Mouse (Mus musculus): ENCODE data around the gene Mfap1b. TPM values are rescaled to one million over a fixed set of nuclear protein-coding genes. Genes with fewer than 3 reads are reported as not detected.
A peak's percentile ranks its signal among the peaks of the same experiment; 100 is the strongest.

Mfap1b gene
- polyA plus RNA-seq, 1 experiment from 2014 or later, result 40.9 TPM

- Histone ChIP-seq H3K4me1 (replicated peaks; ENCODE audit: control insufficient read depth, insufficient read depth, low read length) (peaks cover 18% of the 10 kb centered on the region), H3K27me3 (replicated peaks; ENCODE audit: control insufficient read depth, insufficient read depth, low read length) (no peaks in the 10 kb centered on the region), H3K36me3 (ENCODE audit: control insufficient read depth, insufficient read depth, low read length) (peaks cover 20% of the 10 kb centered on the region), H3K4me3 (ENCODE audit: low read depth, low read length) (peak within 1 kb of the TSS; percentile 100), H3K9me3 (ENCODE audit: control insufficient read depth, low read length) (no peaks in the 10 kb centered on the region), H3K9ac (ENCODE audit: low read length) (peak within 1 kb of the TSS; percentile 100), H3K4me2 (ENCODE audit: low read length) (peak within 1 kb of the TSS; percentile 88), H3K27ac (ENCODE audit: low read depth) (peak within 1 kb of the TSS; percentile 99)
- under 1% methylated on average over 65 of the region's 68 CpGs for WGBS
- ATAC-seq (replicated peaks; ENCODE audit: low FRiP score, low TSS enrichment, low read depth) (peak; percentile 99), DNase-seq (ENCODE audit: low spot score) (peak; percentile 95)
Measured at GRCm38 (mm10) chr2:121413387-121414042, 60.4 kb downstream of the Mfap1b start, which contains the start of the genes Pdia3 and Catsper2. Gene Pdia3 (plus strand): TSS chr2:121413775. Gene Catsper2 (minus strand): TSS chr2:121413792.

- Histone ChIP-seq H3K4me2 (ENCODE audit: low read length) (peak overlapping the region; percentile 88), H3K27me3 (replicated peaks; ENCODE audit: control insufficient read depth, insufficient read depth, low read length) (no peaks in the 10 kb centered on the region), H3K4me3 (ENCODE audit: low read depth, low read length) (peak overlapping the region; percentile 100), H3K27ac (ENCODE audit: low read depth) (peak overlapping the region; percentile 99), H3K4me1 (replicated peaks; ENCODE audit: control insufficient read depth, insufficient read depth, low read length) (peaks cover 18% of the 10 kb centered on the region), H3K9ac (ENCODE audit: low read length) (peak overlapping the region; percentile 100), H3K9me3 (ENCODE audit: control insufficient read depth, low read length) (no peaks in the 10 kb centered on the region), H3K36me3 (ENCODE audit: control insufficient read depth, insufficient read depth, low read length) (peaks cover 14% of the 10 kb centered on the region)
- ATAC-seq (replicated peaks; ENCODE audit: low FRiP score, low TSS enrichment, low read depth), result peak; percentile 0; the same call in 1 of the 2 replicates
- no peak for DNase-seq (ENCODE audit: low spot score)
- WGBS, result 12% methylated on average over 4 of the region's 4 CpGs
Measured at GRCm38 (mm10) chr2:121412843-121413386, 61.0 kb downstream of the Mfap1b start.

Small RNA genes within 50 kb of the gene (microRNA-seq; reads per million reads assigned to microRNA genes)
- not detected for gene Gm22953

Other genes with a start within 250 kb of the Mfap1b start
- gene Trp53bp1, start 202.7 kb downstream of the Mfap1b start, polyA plus RNA-seq (2014; fragmentation: Nextera tagmentation; extraction: Ambion mirVana), result 63.8 and 70.3 TPM in 2 replicates
- gene Map1a, start 184.5 kb downstream of the Mfap1b start, polyA plus RNA-seq (2014; fragmentation: Nextera tagmentation; extraction: Ambion mirVana), result 6.7 and 7.2 TPM in 2 replicates
- gene Ppip5k1, start 118.7 kb downstream of the Mfap1b start, polyA plus RNA-seq (2014; fragmentation: Nextera tagmentation; extraction: Ambion mirVana), result 15.0 and 15.3 TPM in 2 replicates
- gene Ckmt1, start 116.4 kb downstream of the Mfap1b start, polyA plus RNA-seq (2014; fragmentation: Nextera tagmentation; extraction: Ambion mirVana), result 64.4 and 100 TPM in 2 replicates
- gene Strc, start 86.9 kb downstream of the Mfap1b start, polyA plus RNA-seq (2014; fragmentation: Nextera tagmentation; extraction: Ambion mirVana), result not detected in 2 replicates
- gene Pdia3, start 60.3 kb downstream of the Mfap1b start, polyA plus RNA-seq (2014; fragmentation: Nextera tagmentation; extraction: Ambion mirVana), result 540 and 546 TPM in 2 replicates
- gene Catsper2, start 60.3 kb downstream of the Mfap1b start, polyA plus RNA-seq (2014; fragmentation: Nextera tagmentation; extraction: Ambion mirVana), result 2.1 and 2.2 TPM in 2 replicates
- 12.4 and 14.8 TPM in 2 replicates for gene Ell3, start 29.8 kb downstream of the Mfap1b start, polyA plus RNA-seq (2014; fragmentation: Nextera tagmentation; extraction: Ambion mirVana)
- gene Serf2, start 24.9 kb downstream of the Mfap1b start, polyA plus RNA-seq (2014; fragmentation: Nextera tagmentation; extraction: Ambion mirVana), result 513 and 576 TPM in 2 replicates
- gene Hypk, start 20.8 kb downstream of the Mfap1b start, polyA plus RNA-seq (2014; fragmentation: Nextera tagmentation; extraction: Ambion mirVana), result 84.8 and 93.4 TPM in 2 replicates
- 0.26 and 0.70 TPM in 2 replicates for gene Serinc4, start 17.3 kb downstream of the Mfap1b start, polyA plus RNA-seq (2014; fragmentation: Nextera tagmentation; extraction: Ambion mirVana)
- 20.0 and 23.6 TPM in 2 replicates for gene Mfap1a, start 32.6 kb upstream of the Mfap1b start, polyA plus RNA-seq (2014; fragmentation: Nextera tagmentation; extraction: Ambion mirVana)
- gene Wdr76, start 32.7 kb upstream of the Mfap1b start, polyA plus RNA-seq (2014; fragmentation: Nextera tagmentation; extraction: Ambion mirVana), result 9.1 and 9.9 TPM in 2 replicates

Measured in intestine, embryonic 14.5 days (tissue).